Comparison of ENCODE assay signal across 24 mouse cellular contexts in genomic region chr17:48235773-48236370, GRCm38 (mm10). TPM values are rescaled to one million over a fixed set of nuclear protein-coding genes. Genes with fewer than 3 reads are reported as not detected.
DNase-seq lines count a peak whose midpoint lies in the region; ATAC-seq and TF ChIP-seq lines count a peak whose summit lies in the region.
"Had no signal": no experiment of that assay in that cellular context is flagged by ENCODE, and none has a peak within 500 bp of the region (broad histone marks: within the 10 kb centered on the region; RNA-seq: fewer than 3 reads in every experiment).

No protein-coding gene starts in this region.

- no peak overlapping the region for H3K9ac ChIP-seq in kidney, postnatal 0 days (ENCODE audit: low read depth, low read length)
- H3K9ac ChIP-seq in limb, embryonic 14.5 days (ENCODE audit: low read depth, low read length, severe bottlenecking): no peak overlapping the region
- no peak overlapping the region for H3K9ac ChIP-seq in forebrain, embryonic 16.5 days (replicated peaks; ENCODE audit: low read depth, low read length)
- H3K9ac ChIP-seq: embryonic facial prominence, embryonic 13.5 days; forebrain, embryonic 13.5 days; hindbrain, embryonic 13.5 days had no signal

- intact Hi-C loops in left cerebral cortex, postnatal 14 days (cut with DNase I): no loop called here

- no peaks in the 10 kb centered on the region for H3K9me3 ChIP-seq in kidney, postnatal 0 days (replicated peaks; ENCODE audit: low read length)
- H3K9me3 ChIP-seq in limb, embryonic 14.5 days (ENCODE audit: control insufficient read depth, low read length): no peaks in the 10 kb centered on the region; the same call in 1 of the 2 replicates
- H3K9me3 ChIP-seq in forebrain, embryonic 16.5 days (ENCODE audit: control insufficient read depth, low read length): no peaks in the 10 kb centered on the region

- H3K36me3 ChIP-seq in kidney, postnatal 0 days (ENCODE audit: insufficient read depth, low read length): no peaks in the 10 kb centered on the region
- H3K36me3 ChIP-seq in kidney, adult 2 months (ENCODE audit: control insufficient read depth, insufficient read depth, low read length): no peaks in the 10 kb centered on the region
- no peaks in the 10 kb centered on the region for H3K36me3 ChIP-seq in limb, embryonic 14.5 days (ENCODE audit: control insufficient read depth, insufficient read depth, low read length)
- H3K36me3 ChIP-seq in forebrain, embryonic 16.5 days (ENCODE audit: control insufficient read depth, insufficient read depth): no peaks in the 10 kb centered on the region
- H3K36me3 ChIP-seq: embryonic facial prominence, embryonic 13.5 days; hindbrain, embryonic 13.5 days had no signal

- H3K4me1 ChIP-seq in kidney, postnatal 0 days (replicated peaks; ENCODE audit: insufficient read depth, low read length): no peaks in the 10 kb centered on the region
- no peaks in the 10 kb centered on the region for H3K4me1 ChIP-seq in kidney, adult 2 months (ENCODE audit: control insufficient read depth, insufficient read depth, low read length)
- no peaks in the 10 kb centered on the region for H3K4me1 ChIP-seq in limb, embryonic 14.5 days (ENCODE audit: control insufficient read depth, insufficient read depth, low read length)
- no peaks in the 10 kb centered on the region for H3K4me1 ChIP-seq in forebrain, embryonic 16.5 days (replicated peaks; ENCODE audit: control insufficient read depth, insufficient read depth, low read length)
- H3K4me1 ChIP-seq: embryonic facial prominence, embryonic 13.5 days; forebrain, embryonic 13.5 days; hindbrain, embryonic 13.5 days had no signal

- no peak for ATAC-seq in kidney, postnatal 0 days (replicated peaks; ENCODE audit: low FRiP score, low read depth)
- ATAC-seq in limb, embryonic 14.5 days (ENCODE audit: low FRiP score, low read depth): peak; percentile 62; the same call in 1 of the 2 replicates
- no peak for ATAC-seq in forebrain, embryonic 16.5 days
- ATAC-seq: forebrain, embryonic 13.5 days; hindbrain, postnatal 0 days had no signal

- peak; percentile 3 for DNase-seq in kidney, postnatal 0 days (ENCODE audit: low spot score)
- no peak for DNase-seq in kidney, adult 2 months
- peak; percentile 18 for DNase-seq in ZHBTc4 (ENCODE audit: low read depth, low spot score)
- DNase-seq in forelimb bud, embryonic 11.5 days (ENCODE audit: low read depth, low spot score): peak; percentile 70
- DNase-seq in limb, embryonic 14.5 days (ENCODE audit: low spot score): peak; percentile 8
- no peak for DNase-seq in left cerebral cortex, postnatal 14 days (ENCODE audit: low spot score in 2 of 2)
- DNase-seq in frontal cortex, postnatal 36 days (ENCODE audit: low spot score in 2 of 2): no peak
- DNase-seq: adrenal gland, adult 8-10 months; adrenal gland, postnatal 36 days; cerebellum, adult 2 months; cerebellum, postnatal 10 days; embryo, embryonic 11 days; gastrocnemius, postnatal 10 days; heart, postnatal 10 days had no signal

- no peak overlapping the region for H3K27ac ChIP-seq in kidney, postnatal 0 days
- no peak overlapping the region for H3K27ac ChIP-seq in kidney, adult 2 months (ENCODE audit: insufficient read depth, low read depth, low read length)
- no peak overlapping the region for H3K27ac ChIP-seq in limb, embryonic 14.5 days (replicated peaks; ENCODE audit: low read depth, low read length)
- no peak overlapping the region for H3K27ac ChIP-seq in forebrain, embryonic 16.5 days (ENCODE audit: low read length)
- H3K27ac ChIP-seq: embryonic facial prominence, embryonic 13.5 days; forebrain, embryonic 13.5 days; hindbrain, embryonic 13.5 days; hindbrain, postnatal 0 days had no signal

- TF ChIP-seq CTCF in kidney, postnatal 0 days (IDR thresholded peaks at IDR 0.05; ENCODE audit: low read depth): no peak
- no peak for TF ChIP-seq CTCF in kidney, adult 2 months (conservative IDR thresholded peaks at IDR 0.05; ENCODE audit: insufficient read depth, insufficient read length, low read depth, low read length)

- H3K4me2 ChIP-seq in kidney, postnatal 0 days (ENCODE audit: low read length): no peak overlapping the region
- H3K4me2 ChIP-seq in limb, embryonic 14.5 days (replicated peaks; ENCODE audit: low read depth, low read length, severe bottlenecking): no peak overlapping the region
- H3K4me2 ChIP-seq in forebrain, embryonic 16.5 days (ENCODE audit: low read length): no peak overlapping the region
- H3K4me2 ChIP-seq: embryonic facial prominence, embryonic 13.5 days; forebrain, embryonic 13.5 days; hindbrain, embryonic 13.5 days had no signal

- no peak overlapping the region for H3K4me3 ChIP-seq in kidney, postnatal 0 days (replicated peaks; ENCODE audit: low read depth, low read length)
- no peak overlapping the region for H3K4me3 ChIP-seq in kidney, adult 2 months (ENCODE audit: insufficient read depth, low read depth, low read length)
- no peak overlapping the region for H3K4me3 ChIP-seq in limb, embryonic 14.5 days (replicated peaks; ENCODE audit: low read length)
- H3K4me3 ChIP-seq in forebrain, embryonic 16.5 days (replicated peaks; ENCODE audit: low read length): no peak overlapping the region
- H3K4me3 ChIP-seq: embryonic facial prominence, embryonic 13.5 days; forebrain, embryonic 13.5 days; hindbrain, embryonic 13.5 days had no signal

- WGBS in kidney, postnatal 0 days: 22% methylated on average over 4 of the region's 4 CpGs
- WGBS in kidney, adult 2 months: 20% methylated on average over 4 of the region's 4 CpGs
- WGBS in limb, embryonic 14.5 days: 37% methylated on average over 4 of the region's 4 CpGs
- WGBS in forebrain, embryonic 16.5 days: 60% methylated on average over 4 of the region's 4 CpGs

- H3K27me3 ChIP-seq in kidney, postnatal 0 days (ENCODE audit: insufficient read depth, low read length): no peaks in the 10 kb centered on the region
- no peaks in the 10 kb centered on the region for H3K27me3 ChIP-seq in kidney, adult 2 months (replicated peaks; ENCODE audit: control insufficient read depth, insufficient read depth, low read length)
- H3K27me3 ChIP-seq in limb, embryonic 14.5 days (ENCODE audit: control insufficient read depth, insufficient read depth, low read length): no peaks in the 10 kb centered on the region
- H3K27me3 ChIP-seq in forebrain, embryonic 16.5 days (replicated peaks; ENCODE audit: control insufficient read depth, insufficient read depth, low read length): no peaks in the 10 kb centered on the region
- H3K27me3 ChIP-seq: embryonic facial prominence, embryonic 13.5 days; forebrain, embryonic 13.5 days; hindbrain, embryonic 13.5 days had no signal

- TF ChIP-seq POLR2A in kidney, adult 2 months (IDR thresholded peaks at IDR 0.05; ENCODE audit: low read depth, low read length): no peak
- no peak for TF ChIP-seq POLR2A in limb, embryonic 14.5 days (IDR thresholded peaks at IDR 0.05; ENCODE audit: borderline replicate concordance, extremely low read depth, insufficient read depth, insufficient read length)

RNA-seq across cellular contexts. Expression of gene Trem1, which starts 3.3 kb away (rescaled TPM):
- polyA plus RNA-seq in kidney, postnatal 0 days (2015; fragmentation: Nextera tagmentation; extraction: Ambion mirVana): 0.08 and 0.13 TPM in 2 replicates
- polyA plus RNA-seq in kidney, adult 2 months (2012; rRNA removed): 0.03 TPM in 2 replicates
- 0.01 and 0.03 TPM in 2 replicates for polyA plus RNA-seq in limb, embryonic 14.5 days (2012; rRNA removed)
- polyA plus RNA-seq in limb, embryonic 14.5 days (2014; fragmentation: Nextera tagmentation; extraction: Ambion mirVana): 0.08 TPM in 1 of 2 replicates, not detected in the other
- total RNA-seq in left cerebral cortex, postnatal 14 days (2021): not detected
- polyA plus RNA-seq in forebrain, embryonic 16.5 days (2015; fragmentation: Nextera tagmentation; extraction: Ambion mirVana): not detected in 2 replicates
- total RNA-seq: ES-E14; hindbrain, postnatal 0 days had no signal
- polyA plus RNA-seq: hindbrain, embryonic 13.5 days had no signal

RNA-seq across cellular contexts. Expression of gene Trem3, which starts 11.7 kb away (rescaled TPM):
- polyA plus RNA-seq in kidney, postnatal 0 days (2015; fragmentation: Nextera tagmentation; extraction: Ambion mirVana): 0.16 and 0.32 TPM in 2 replicates
- 0.11 and 0.19 TPM in 2 replicates for polyA plus RNA-seq in kidney, adult 2 months (2012; rRNA removed)
- polyA plus RNA-seq in limb, embryonic 14.5 days (2012; rRNA removed): not detected in 2 replicates
- polyA plus RNA-seq in limb, embryonic 14.5 days (2014; fragmentation: Nextera tagmentation; extraction: Ambion mirVana): not detected in 2 replicates
- under 1 TPM; 0.48 to 0.57 TPM for total RNA-seq in left cerebral cortex, postnatal 14 days (2021)
- polyA plus RNA-seq in forebrain, embryonic 16.5 days (2015; fragmentation: Nextera tagmentation; extraction: Ambion mirVana): not detected in 2 replicates
- total RNA-seq: adrenal gland, postnatal 36 days; ES-E14; heart, adult 8-10 months; heart, postnatal 10 days; hindbrain, postnatal 0 days had no signal
- polyA plus RNA-seq: cerebellum, adult 2 months; embryonic facial prominence, embryonic 13.5 days; forebrain, embryonic 13.5 days; gonadal fat pad, adult 2 months; heart, embryonic 14.5 days; hindbrain, embryonic 13.5 days; hindbrain, postnatal 0 days had no signal

RNA-seq across cellular contexts. Expression of gene Treml4, which starts 28.2 kb away (rescaled TPM):
- polyA plus RNA-seq in kidney, postnatal 0 days (2015; fragmentation: Nextera tagmentation; extraction: Ambion mirVana): 0.20 and 0.32 TPM in 2 replicates
- polyA plus RNA-seq in kidney, adult 2 months (2012; rRNA removed): 0.91 and 0.92 TPM in 2 replicates
- polyA plus RNA-seq in limb, embryonic 14.5 days (2012; rRNA removed): 0.13 and 0.41 TPM in 2 replicates
- 0.32 and 0.41 TPM in 2 replicates for polyA plus RNA-seq in limb, embryonic 14.5 days (2014; fragmentation: Nextera tagmentation; extraction: Ambion mirVana)
- total RNA-seq in left cerebral cortex, postnatal 14 days (2021): not detected
- not detected in 2 replicates for polyA plus RNA-seq in forebrain, embryonic 16.5 days (2015; fragmentation: Nextera tagmentation; extraction: Ambion mirVana)
- total RNA-seq: hematopoietic stem cell, adult 5-6 weeks; hindbrain, postnatal 0 days had no signal
- polyA plus RNA-seq: hindbrain, embryonic 13.5 days had no signal

Comparison
In these comparisons a context has a peak if more than half of its experiments do, and no peak if none do; other contexts are left out.
1. DNase-seq: peak in kidney, postnatal 0 days (single experiment), ZHBTc4 (single experiment), forelimb bud, embryonic 11.5 days (single experiment) and limb, embryonic 14.5 days (single experiment); none in kidney, adult 2 months (single experiment), left cerebral cortex, postnatal 14 days (0 of 2) and frontal cortex, postnatal 36 days (0 of 2).